ENCODE assay signal across 26 mouse cellular contexts in genomic region chr4:116133126-116133525, GRCm38 (mm10). TPM values are rescaled to one million over a fixed set of nuclear protein-coding genes. Genes with fewer than 3 reads are reported as not detected.
"Had no signal": no experiment of that assay in that cellular context is flagged by ENCODE, and none has a peak within 500 bp of the region (broad histone marks: within the 10 kb centered on the region; RNA-seq: fewer than 3 reads in every experiment).

No protein-coding gene starts in this region.

- H3K9ac ChIP-seq: lung, embryonic 14.5 days; neural tube, embryonic 13.5 days; neural tube, embryonic 15.5 days had no signal

- H3K4me1 ChIP-seq: neural tube, embryonic 13.5 days; neural tube, embryonic 15.5 days had no signal

- ATAC-seq: midbrain, embryonic 16.5 days had no signal

- DNase-seq: lung, adult 18-20 months; lung, embryonic 14.5 days; lung, postnatal 10 days; lung, postnatal 4 days; midbrain, embryonic 14.5 days; retina, postnatal 1 day; right cerebral cortex, adult 18-20 months; right cerebral cortex, postnatal 25 days; right cerebral cortex, postnatal 4 days; spleen, adult 18-20 months; thymus, adult 18-20 months; thymus, postnatal 14 days; thymus, postnatal 36 days had no signal

- H3K4me3 ChIP-seq: midbrain, embryonic 10.5 days; myocyte; neural tube, embryonic 13.5 days; neural tube, embryonic 15.5 days had no signal

- H3K27me3 ChIP-seq: neural tube, embryonic 13.5 days; neural tube, embryonic 15.5 days had no signal

- H3K9me3 ChIP-seq: midbrain, embryonic 10.5 days; neural tube, embryonic 13.5 days; neural tube, embryonic 15.5 days had no signal

- H3K4me2 ChIP-seq: lung, embryonic 14.5 days; neural tube, embryonic 13.5 days; neural tube, embryonic 15.5 days had no signal

- H3K36me3 ChIP-seq: neural tube, embryonic 13.5 days; neural tube, embryonic 15.5 days had no signal

- H3K27ac ChIP-seq: midbrain, embryonic 10.5 days; neural tube, embryonic 13.5 days; neural tube, embryonic 15.5 days had no signal

RNA-seq across cellular contexts. Expression of gene Lurap1, which starts 18.0 kb away (rescaled TPM):
- total RNA-seq: megakaryocyte, adult 5-6 weeks had no signal

RNA-seq across cellular contexts. Expression of gene Tspan1, which starts 34.3 kb away (rescaled TPM):
- total RNA-seq: megakaryocyte, adult 5-6 weeks; megakaryocyte-erythroid progenitor cell, adult 5-6 weeks had no signal
- polyA plus RNA-seq: midbrain, embryonic 10.5 days; midbrain, embryonic 16.5 days; neural tube, embryonic 13.5 days had no signal

RNA-seq across cellular contexts. Expression of gene 1700042G07Rik, which starts 40.0 kb away (rescaled TPM):
- total RNA-seq: megakaryocyte, adult 5-6 weeks; megakaryocyte-erythroid progenitor cell, adult 5-6 weeks had no signal
- polyA plus RNA-seq: lung, embryonic 14.5 days; lung, embryonic 16.5 days; midbrain, embryonic 10.5 days; midbrain, embryonic 14.5 days; midbrain, embryonic 16.5 days; myocyte; neural tube, embryonic 11.5 days; neural tube, embryonic 13.5 days; neural tube, embryonic 15.5 days; small intestine, adult 2 months; stomach, embryonic 14.5 days; stomach, embryonic 16.5 days; thymus, postnatal 0 days had no signal
